ENCODE assay signal across 7 mouse cellular contexts in the genomic region with DNA sequence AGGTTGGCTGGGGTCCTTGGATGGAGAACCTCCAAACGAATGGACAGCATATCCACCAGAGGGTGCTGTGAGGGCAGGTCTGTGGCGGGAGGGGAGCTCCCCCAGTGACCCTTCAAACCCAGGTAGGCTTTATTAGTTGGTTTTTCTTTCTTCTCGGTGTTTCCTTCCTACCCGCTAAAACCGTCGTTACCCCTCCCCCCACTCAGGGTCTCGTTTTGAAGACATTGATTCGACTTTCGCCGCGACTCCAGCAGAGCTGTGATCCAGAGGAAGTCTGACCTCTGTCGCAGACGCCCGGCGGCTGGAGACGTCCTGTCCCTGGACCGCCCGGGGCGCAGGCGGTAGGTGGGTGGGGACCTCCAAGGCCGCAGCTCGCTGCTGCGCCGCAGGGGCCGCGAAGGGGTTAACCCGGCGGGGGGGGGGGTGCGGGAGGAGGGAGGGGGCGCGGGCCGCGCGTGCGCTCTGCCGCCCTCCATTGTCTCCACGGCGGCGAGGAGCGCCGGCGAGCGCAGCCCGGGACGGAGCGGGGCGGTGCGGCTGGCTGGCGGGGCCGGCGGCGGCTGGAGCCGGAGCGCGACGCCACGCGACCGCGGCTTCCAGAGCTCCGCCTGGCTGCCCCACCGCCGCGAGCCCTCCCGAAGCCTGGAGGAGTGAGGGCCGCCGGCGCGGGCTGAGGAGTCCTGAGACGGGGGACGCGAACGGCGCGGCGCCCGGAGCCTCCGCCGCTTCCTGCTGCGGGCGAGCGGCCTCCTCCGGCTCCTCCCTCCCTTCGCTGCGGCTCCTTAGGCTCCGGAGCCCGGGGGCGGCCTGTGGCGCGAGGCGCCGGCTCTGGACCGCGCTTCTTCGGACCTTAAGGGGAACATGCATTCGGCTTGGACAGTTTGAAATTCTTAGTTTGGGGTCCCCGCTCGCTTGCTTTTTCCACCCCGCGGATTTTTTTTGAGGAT. TPM values are rescaled to one million over a fixed set of nuclear protein-coding genes. Genes with fewer than 3 reads are reported as not detected.
A peak's percentile ranks its signal among the peaks of the same experiment; 100 is the strongest.
DNase-seq lines count a peak whose midpoint lies in the region; ATAC-seq and TF ChIP-seq lines count a peak whose summit lies in the region.

A gene (plus strand): TSS at position 67 of the 947 bp plus-strand sequence.

- H3K27ac ChIP-seq in intestine, embryonic 15.5 days: peak within 1 kb of the TSS; percentile 92
- peak within 1 kb of the TSS; percentile 92 for H3K27ac ChIP-seq in midbrain, embryonic 11.5 days (ENCODE audit: low read depth, low read length)
- peak within 1 kb of the TSS; percentile 74 for H3K27ac ChIP-seq in small intestine, adult 2 months (ENCODE audit: insufficient read depth, low read depth, low read length)

- peak; percentile 94 for ATAC-seq in intestine, embryonic 15.5 days
- peak; percentile 94 for ATAC-seq in midbrain, embryonic 11.5 days (ENCODE audit: low FRiP score)

- peak; percentile 63 for DNase-seq in adrenal gland, adult 8-10 months
- peak; percentile 64 for DNase-seq in embryo, embryonic 11.5 days (ENCODE audit: low read depth, low spot score)
- DNase-seq in gastrocnemius, postnatal 4 days (ENCODE audit: low spot score in 2 of 2): peak; percentile 60 to 74
- peak; percentile 76 for DNase-seq in left cerebral cortex, postnatal 4 days
- DNase-seq in midbrain, embryonic 11.5 days (ENCODE audit: low spot score, missing footprints): peak; percentile 98

- TF ChIP-seq CTCF in small intestine, adult 2 months (IDR thresholded peaks at IDR 0.05; ENCODE audit: extremely low read depth, insufficient read length, insufficient replicate concordance, low read depth, low read length): peak; percentile 64; the same call in 1 of the 2 replicates

- H3K4me1 ChIP-seq in intestine, embryonic 15.5 days (replicated peaks): peaks cover 20% of the 10 kb centered on the region
- peaks cover 33% of the 10 kb centered on the region for H3K4me1 ChIP-seq in midbrain, embryonic 11.5 days (ENCODE audit: control insufficient read depth, insufficient read depth, low read length)
- peaks cover 5% of the 10 kb centered on the region; the same call in 1 of the 2 replicates for H3K4me1 ChIP-seq in small intestine, adult 2 months (ENCODE audit: control insufficient read depth, insufficient read depth, insufficient read length, low read length)

- peak within 1 kb of the TSS; percentile 85 for H3K4me3 ChIP-seq in intestine, embryonic 15.5 days (replicated peaks)
- peak within 1 kb of the TSS; percentile 96 for H3K4me3 ChIP-seq in midbrain, embryonic 11.5 days (ENCODE audit: low read depth, low read length)
- H3K4me3 ChIP-seq in small intestine, adult 2 months (ENCODE audit: low read depth, low read length): peak within 1 kb of the TSS; percentile 99

- H3K27me3 ChIP-seq in intestine, embryonic 15.5 days (replicated peaks): no peaks in the 10 kb centered on the region
- no peaks in the 10 kb centered on the region for H3K27me3 ChIP-seq in midbrain, embryonic 11.5 days (ENCODE audit: control insufficient read depth, insufficient read depth, low read length)
- H3K27me3 ChIP-seq in small intestine, adult 2 months (ENCODE audit: control insufficient read depth, insufficient read depth, low read length): no peaks in the 10 kb centered on the region

- intact Hi-C loops in left cerebral cortex, postnatal 4 days (cut with DNase I): loop anchor here (5.0 kb wide), 1 partner anchor 91 kb away; no protein-coding TSS in a partner anchor

- WGBS in intestine, embryonic 15.5 days: under 1% methylated on average over 78 of the region's 100 CpGs
- whole genome bisulfite sequencing in midbrain, embryonic 11.5 days: under 1% methylated on average over 65 of the region's 100 CpGs
- WGBS in small intestine, adult 2 months: under 1% methylated on average over 55 of the region's 100 CpGs

- H3K4me2 ChIP-seq in intestine, embryonic 15.5 days (replicated peaks): peak within 1 kb of the TSS; percentile 61
- peak within 1 kb of the TSS; percentile 72 for H3K4me2 ChIP-seq in midbrain, embryonic 11.5 days

- no peaks in the 10 kb centered on the region for H3K9me3 ChIP-seq in intestine, embryonic 15.5 days
- H3K9me3 ChIP-seq in midbrain, embryonic 11.5 days (ENCODE audit: control insufficient read depth, low read length): no peaks in the 10 kb centered on the region

- TF ChIP-seq POLR2A in small intestine, adult 2 months (IDR thresholded peaks at IDR 0.05; ENCODE audit: low read depth, low read length): peak; percentile 42; the same call in 1 of the 2 replicates

- peak within 1 kb of the TSS; percentile 87 for H3K9ac ChIP-seq in intestine, embryonic 15.5 days
- peak within 1 kb of the TSS; percentile 96 for H3K9ac ChIP-seq in midbrain, embryonic 11.5 days (ENCODE audit: low read length)

- H3K36me3 ChIP-seq in intestine, embryonic 15.5 days: no peaks in the 10 kb centered on the region
- no peaks in the 10 kb centered on the region for H3K36me3 ChIP-seq in midbrain, embryonic 11.5 days (ENCODE audit: control insufficient read depth, insufficient read depth, low read length)
- H3K36me3 ChIP-seq in small intestine, adult 2 months (ENCODE audit: control insufficient read depth, insufficient read depth, low read length): no peaks in the 10 kb centered on the region

RNA-seq across cellular contexts. Expression of the gene that starts here (rescaled TPM):
- total RNA-seq in adrenal gland, adult 8-10 months (2022): 10 to 100 TPM; 42.2 to 60.4 (median 50.2) TPM
- 10 to 100 TPM; 69.2 to 70.8 TPM for total RNA-seq in gastrocnemius, postnatal 4 days (2021)
- 24.6 and 26.0 TPM in 2 replicates for polyA plus RNA-seq in intestine, embryonic 15.5 days (2015; fragmentation: Nextera tagmentation; extraction: Ambion mirVana)
- total RNA-seq in left cerebral cortex, postnatal 4 days (2021): 100 to 1,000 TPM; 191 to 204 TPM
- polyA plus RNA-seq in midbrain, embryonic 11.5 days (2014; fragmentation: Nextera tagmentation; extraction: Ambion mirVana): 38.6 and 45.6 TPM in 2 replicates
- polyA plus RNA-seq in small intestine, adult 2 months (2012; rRNA removed): 18.7 and 25.7 TPM in 2 replicates

Comparison
In these comparisons a context has a peak if more than half of its experiments do, and no peak if none do; other contexts are left out.
1. Peak in every context shown above with its lines: DNase-seq, ATAC-seq, H3K4me3 ChIP-seq and H3K27ac ChIP-seq.